Mouse (Mus musculus) E14TG2a.4 (cell line): Measurements from ENCODE around the gene Slc22a17.

Source experiments
- H3K27me3 ChIP-seq: 2 replicates; pipeline ENCODE4 v1.6.1; 2014; ENCODE audit warnings: low read length, control low read depth; ENCODE audit not compliant: insufficient read depth
- H3K36me3 ChIP-seq: 2 replicates; pipeline ENCODE4 v1.6.1; 2014; ENCODE audit warnings: low read length, control low read depth; ENCODE audit not compliant: insufficient read depth
- H3K4me1 ChIP-seq: replicated peaks from 2 replicates; pipeline ENCODE4 v1.6.1; 2014; ENCODE audit warnings: low read depth, low read length, control low read depth
- H3K4me3 ChIP-seq: replicated peaks from 2 replicates; pipeline ENCODE4 v1.5.1; 2014; ENCODE audit warnings: mild to moderate bottlenecking, low read length
- H3K9me3 ChIP-seq: 2 replicates; pipeline ENCODE4 v1.6.1; 2014; ENCODE audit warnings: low read length, control low read depth
- CTCF ChIP-seq: conservative IDR thresholded peaks from 2 replicates; pipeline ENCODE4 v1.5.1; 2014; ENCODE audit warnings: low read length
- NANOG ChIP-seq: IDR thresholded peaks from 2 replicates; pipeline ENCODE4 v1.6.1; 2014; ENCODE audit warnings: borderline replicate concordance, low read length, mixed read lengths
- POU5F1 ChIP-seq: IDR thresholded peaks from 2 replicates; pipeline ENCODE4 v1.6.1; 2014; ENCODE audit warnings: low read length, borderline replicate concordance

Slc22a17 gene

DNA sequence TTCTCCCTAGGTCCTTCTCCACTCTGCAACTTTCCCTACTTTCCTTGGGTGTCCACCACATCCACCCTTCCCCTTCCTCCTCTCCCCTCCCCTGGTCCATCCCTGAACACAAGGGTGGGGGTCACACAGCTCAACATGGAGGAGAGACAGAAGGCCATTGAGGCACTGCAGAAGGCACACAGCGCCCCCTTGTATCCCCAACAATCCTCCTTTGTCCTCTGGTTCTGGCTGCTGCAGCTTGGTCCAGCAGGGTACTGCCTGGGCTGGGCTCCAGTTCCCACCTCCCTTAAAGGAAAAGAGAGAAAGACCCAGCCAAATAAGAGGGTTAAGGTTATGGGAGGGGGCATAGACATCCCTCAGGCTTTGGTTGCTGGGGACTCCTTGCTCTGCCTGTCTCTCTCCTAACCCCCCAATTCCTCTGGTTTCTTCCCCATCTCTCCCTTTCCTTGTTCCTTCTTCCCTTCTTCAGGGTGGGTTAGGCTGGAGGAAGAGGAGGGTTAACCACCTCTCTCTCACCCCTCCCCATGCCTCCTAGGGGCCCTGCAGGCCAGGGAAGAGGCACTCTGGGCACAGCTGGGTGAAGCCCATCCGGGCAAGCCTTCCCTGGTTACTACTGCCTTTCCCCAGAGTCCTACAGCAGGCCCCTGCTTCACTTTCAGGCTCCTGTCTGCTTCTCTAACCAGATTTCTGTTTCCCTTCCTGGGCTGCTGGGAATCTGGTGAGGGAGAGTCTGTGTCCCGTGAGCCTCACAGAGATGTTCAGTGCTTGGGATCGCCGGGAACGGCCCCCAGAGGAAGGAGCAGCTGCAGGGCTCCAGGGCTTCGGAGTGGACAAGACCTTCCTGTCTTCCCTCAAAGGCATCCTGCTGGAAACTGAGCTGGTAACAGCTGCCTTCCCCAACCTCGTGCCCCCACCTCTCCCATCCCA, 23.2 kb upstream of the Slc22a17 start, which contains the start of gene Cmtm5:
Gene Cmtm5 (plus strand): TSS at position 358 of the 927 bp plus-strand sequence.
- peaks cover 42% of the 10 kb centered on the region for H3K4me1 ChIP-seq
- peak within 1 kb of the TSS; percentile 76 for H3K4me3 ChIP-seq
- no peaks in the 10 kb centered on the region for H3K36me3 ChIP-seq
- H3K27me3 ChIP-seq = peaks cover 44% of the 10 kb centered on the region
- no peaks in the 10 kb centered on the region for H3K9me3 ChIP-seq
- TF ChIP-seq NANOG (no peak), CTCF (no peak), POU5F1 (no peak)

DNA sequence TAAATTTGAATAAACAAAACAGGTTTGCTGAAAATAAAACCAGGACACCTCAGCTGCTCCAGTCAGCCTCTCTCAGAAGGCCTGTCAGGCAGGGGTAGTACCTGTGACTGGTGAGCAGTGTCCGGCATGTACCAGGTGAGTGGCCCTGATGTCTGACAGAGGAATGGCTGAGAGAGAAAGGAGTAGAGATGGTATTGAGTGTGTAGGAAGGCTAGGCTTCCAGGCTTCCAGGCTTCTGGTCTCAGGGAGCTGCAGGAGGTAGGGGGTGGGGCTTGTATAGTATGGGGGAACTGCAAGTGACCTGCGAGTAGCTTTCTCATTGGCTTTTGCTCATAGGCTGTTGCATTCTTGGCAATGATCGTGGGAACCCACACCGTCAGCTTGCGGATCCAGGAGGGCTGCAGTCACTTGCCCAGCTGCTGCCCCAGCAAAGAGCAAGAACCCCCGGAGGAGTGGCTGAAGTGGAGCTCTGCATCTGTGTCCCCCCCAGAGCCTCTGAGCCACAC, 19.8 kb upstream of the Slc22a17 start, which contains the start of gene Il25:
Gene Il25 (plus strand): TSS at position 51 of the 506 bp plus-strand sequence.
- no peaks in the 10 kb centered on the region for H3K36me3 ChIP-seq
- 0 out of 2 replicates have a peak within 1 kb of the TSS, but pooled peaks have one; percentile 37 for H3K4me3 ChIP-seq
- peaks cover 66% of the 10 kb centered on the region for H3K4me1 ChIP-seq
- no peak for TF ChIP-seq POU5F1
- TF ChIP-seq CTCF = no peak
- TF ChIP-seq NANOG = no peak
- no peaks in the 10 kb centered on the region for H3K9me3 ChIP-seq
- peaks cover 52% of the 10 kb centered on the region for H3K27me3 ChIP-seq

DNA sequence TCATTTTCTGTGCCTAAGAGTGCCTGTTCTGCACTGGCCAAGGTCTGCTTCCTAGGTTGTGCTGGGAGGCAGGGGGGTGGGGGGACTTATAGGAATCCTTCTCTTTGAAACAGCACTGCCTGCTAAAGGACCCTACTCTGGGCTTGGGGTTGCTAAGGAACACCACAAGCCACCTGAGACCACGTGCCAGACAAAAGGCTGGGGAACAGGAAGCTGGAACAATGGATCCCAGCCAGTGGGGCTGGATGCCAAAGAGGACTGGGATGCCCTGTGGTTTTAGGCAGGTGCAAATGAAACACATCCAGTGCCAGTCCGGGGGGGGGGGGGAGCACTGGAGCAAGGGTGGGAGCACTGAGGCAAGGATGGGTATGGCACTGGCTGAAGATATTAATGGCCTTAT, 17.5 kb upstream of the Slc22a17 start:
- Histone ChIP-seq H3K4me3 (no peak overlapping the region), H3K4me1 (peaks cover 76% of the 10 kb centered on the region), H3K27me3 (peaks cover 46% of the 10 kb centered on the region), H3K36me3 (no peaks in the 10 kb centered on the region), H3K9me3 (no peaks in the 10 kb centered on the region)
- TF ChIP-seq NANOG = no peak
- no peak for TF ChIP-seq CTCF
- no peak for TF ChIP-seq POU5F1

GRCm38 (mm10) chr14:54929801-54930200, 16.9 kb upstream of the Slc22a17 start:
- Histone ChIP-seq H3K4me1 (peaks cover 76% of the 10 kb centered on the region), H3K27me3 (peaks cover 46% of the 10 kb centered on the region), H3K36me3 (no peaks in the 10 kb centered on the region), H3K4me3 (no peak overlapping the region; the same call in 1 of the 2 replicates), H3K9me3 (no peaks in the 10 kb centered on the region)
- TF ChIP-seq CTCF (no peak), NANOG (no peak), POU5F1 (no peak)

- Histone ChIP-seq H3K9me3 (no peaks in the 10 kb centered on the region), H3K36me3 (peaks cover 4% of the 10 kb centered on the region; the same call in 1 of the 2 replicates), H3K4me1 (peaks cover 77% of the 10 kb centered on the region), H3K4me3 (peak overlapping the region; percentile 87), H3K27me3 (peaks cover 37% of the 10 kb centered on the region)
- TF ChIP-seq NANOG = no peak
- TF ChIP-seq CTCF = no peak
- no peak for TF ChIP-seq POU5F1
These were observed 14.4 kb upstream of the Slc22a17 start for GRCm38 (mm10) chr14:54927296-54927695.

- Histone ChIP-seq H3K4me3 (peak overlapping the region; percentile 87), H3K9me3 (no peaks in the 10 kb centered on the region), H3K4me1 (peaks cover 70% of the 10 kb centered on the region), H3K27me3 (peaks cover 41% of the 10 kb centered on the region), H3K36me3 (peaks cover 11% of the 10 kb centered on the region; the same call in 1 of the 2 replicates)
- TF ChIP-seq CTCF = no peak
These were observed 13.6 kb upstream of the Slc22a17 start for GRCm38 (mm10) chr14:54926401-54927158.

DNA sequence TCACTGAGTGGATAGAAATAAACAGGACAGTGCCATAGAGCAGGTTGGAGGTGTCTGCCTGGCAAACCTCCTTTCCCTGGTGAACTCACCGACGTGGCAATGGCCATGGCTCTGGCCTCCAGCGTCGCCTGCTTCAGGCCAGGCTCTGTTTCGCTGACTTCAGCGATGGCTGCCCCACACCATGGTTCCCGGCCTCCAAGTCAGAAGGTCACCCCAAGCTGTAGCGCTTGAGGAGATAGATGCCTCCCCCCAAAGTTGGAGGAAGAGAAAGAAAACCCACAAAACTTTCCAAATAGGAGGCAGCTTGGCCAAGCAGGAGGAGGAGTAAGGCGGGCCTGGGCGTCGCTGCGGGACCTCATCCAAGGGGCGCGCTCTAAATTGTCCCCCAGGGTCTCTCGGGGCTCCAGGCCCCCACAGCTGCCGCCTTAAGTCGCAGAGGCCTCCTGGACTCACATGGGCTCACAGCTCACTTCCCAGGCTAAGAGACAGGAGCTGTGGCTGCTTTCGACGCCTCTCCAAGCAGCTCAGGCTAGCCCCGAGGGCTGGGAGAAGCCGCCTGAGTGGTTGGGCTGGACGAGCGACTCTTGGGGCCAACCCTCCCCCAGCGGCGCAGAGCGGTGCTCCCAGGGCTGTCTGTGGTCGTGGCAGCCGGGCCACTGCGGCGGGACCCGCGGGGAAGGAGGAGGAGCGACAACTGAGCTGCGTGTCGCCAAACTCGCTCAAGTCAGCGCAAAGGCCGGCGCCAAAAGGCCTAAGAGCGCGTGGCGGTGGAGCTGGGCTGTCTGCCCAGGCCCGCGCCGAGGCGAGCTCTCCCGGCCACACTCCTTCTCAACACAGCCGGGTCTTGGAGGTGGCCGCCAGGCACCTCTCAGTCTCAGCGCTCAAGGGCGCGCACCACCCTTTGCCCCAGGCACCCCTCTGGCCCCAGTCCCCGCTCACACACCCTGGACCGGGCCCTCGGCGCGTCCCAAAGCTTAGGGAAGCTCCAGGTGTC, 12.7 kb upstream of the Slc22a17 start, which contains the start of gene Efs:
Gene Efs (minus strand): TSS at position 778 of the 994 bp plus-strand sequence.
- TF ChIP-seq NANOG (no peak), CTCF (no peak), POU5F1 (no peak)
- Histone ChIP-seq H3K4me3 (peak within 1 kb of the TSS; percentile 87), H3K36me3 (peaks cover 19% of the 10 kb centered on the region), H3K4me1 (peaks cover 66% of the 10 kb centered on the region), H3K9me3 (no peaks in the 10 kb centered on the region), H3K27me3 (peaks cover 41% of the 10 kb centered on the region)
